Mouse (Mus musculus) adrenal gland (tissue): ENCODE measurements around the gene Nxn.

ENCODE experiments used
- intact Hi-C: fragments of 180-260 bp; cut with DNase I; formaldehyde crosslinking; loops from one replicate; pipeline ENCODE4 v1.15.1; 2025

The Nxn gene

GRCm38 (mm10) chr11:76309868-76310267, 89.1 kb downstream of the Nxn start:
- intact Hi-C loops = no loop called here

- intact Hi-C loops = no loop called here
These were observed 89.9 kb downstream of the Nxn start for GRCm38 (mm10) chr11:76309072-76309471.

GRCm38 (mm10) chr11:76306769-76307168, 92.2 kb downstream of the Nxn start:
- intact Hi-C loops = no loop called here

- intact Hi-C loops = no loop called here
These were observed 93.4 kb downstream of the Nxn start for GRCm38 (mm10) chr11:76305571-76305970.

GRCm38 (mm10) chr11:76303368-76303767, 95.6 kb downstream of the Nxn start:
- intact Hi-C loops = no loop called here

- intact Hi-C loops = no loop called here
These were observed 98.1 kb downstream of the Nxn start for GRCm38 (mm10) chr11:76300862-76301261.

- intact Hi-C loops = no loop called here
These were observed 100.4 kb downstream of the Nxn start for GRCm38 (mm10) chr11:76298457-76299000.

- intact Hi-C loops = no loop called here
These were observed 101.7 kb downstream of the Nxn start for GRCm38 (mm10) chr11:76297252-76297651.

GRCm38 (mm10) chr11:76294836-76295235, 104.1 kb downstream of the Nxn start:
- intact Hi-C loops = no loop called here

GRCm38 (mm10) chr11:76294078-76294477, 104.9 kb downstream of the Nxn start:
- intact Hi-C loops = no loop called here

- intact Hi-C loops = no loop called here
These were observed 106.1 kb downstream of the Nxn start for GRCm38 (mm10) chr11:76292831-76293230.

GRCm38 (mm10) chr11:76292398-76292797, 106.5 kb downstream of the Nxn start:
- intact Hi-C loops = no loop called here

- intact Hi-C loops = no loop called here
These were observed 107.0 kb downstream of the Nxn start for GRCm38 (mm10) chr11:76291960-76292359.

- intact Hi-C loops = no loop called here
These were observed 108.6 kb downstream of the Nxn start for GRCm38 (mm10) chr11:76290367-76290766.

GRCm38 (mm10) chr11:76288645-76289044, 110.3 kb downstream of the Nxn start:
- intact Hi-C loops = no loop called here

GRCm38 (mm10) chr11:76287301-76287700, 111.6 kb downstream of the Nxn start:
- intact Hi-C loops = no loop called here

- intact Hi-C loops = no loop called here
These were observed 112.3 kb downstream of the Nxn start for GRCm38 (mm10) chr11:76286534-76287126.

GRCm38 (mm10) chr11:76285431-76286075, 113.4 kb downstream of the Nxn start:
- intact Hi-C loops = no loop called here

- intact Hi-C loops = no loop called here
These were observed 115.1 kb downstream of the Nxn start for GRCm38 (mm10) chr11:76283841-76284240.

- intact Hi-C loops = no loop called here
These were observed 119.0 kb downstream of the Nxn start for GRCm38 (mm10) chr11:76279971-76280370.

- intact Hi-C loops = no loop called here
These were observed 119.7 kb downstream of the Nxn start for GRCm38 (mm10) chr11:76278960-76279852.

- intact Hi-C loops = loop anchor here (5.0 kb wide), 1 partner anchor 125 kb away; the partner anchor contains the start of gene Nxn
These were observed 126.5 kb downstream of the Nxn start for GRCm38 (mm10) chr11:76272440-76272839.
